Mouse (Mus musculus): Measurements from ENCODE around the gene Mapkbp1. TPM values are rescaled to one million over a fixed set of nuclear protein-coding genes. Genes with fewer than 3 reads are reported as not detected.

The Mapkbp1 gene
- total RNA-seq, 1 experiment from 2014 or later: 7.7 TPM

- 0 out of 4 replicates have a peak, but pooled peaks of 1 of the 2 experiments have one; percentile 8 for ATAC-seq (replicated peaks in 1 of 2; ENCODE audit: insufficient read depth in 1 of 2, low FRiP score in 2 of 2, low TSS enrichment in 1 of 2, low read depth in 1 of 2, poor library complexity in 2 of 2, severe bottlenecking in 2 of 2)
Measured at GRCm38 (mm10) chr2:120033726-120034125, 61.2 kb downstream of the Mapkbp1 start.

GRCm38 (mm10) chr2:120037744-120038143 is 65.2 kb downstream of the Mapkbp1 start:
- peak; percentile 50 to 55; a peak in 3 of 4 replicates for ATAC-seq (replicated peaks in 1 of 2; ENCODE audit: insufficient read depth in 1 of 2, low FRiP score in 2 of 2, low TSS enrichment in 1 of 2, low read depth in 1 of 2, poor library complexity in 2 of 2, severe bottlenecking in 2 of 2)

GRCm38 (mm10) chr2:120040991-120041390 is 68.5 kb downstream of the Mapkbp1 start:
- ATAC-seq (replicated peaks in 1 of 2; ENCODE audit: insufficient read depth in 1 of 2, low FRiP score in 2 of 2, low TSS enrichment in 1 of 2, low read depth in 1 of 2, poor library complexity in 2 of 2, severe bottlenecking in 2 of 2): no peak

- no peak; a peak in 1 of 4 replicates for ATAC-seq (replicated peaks in 1 of 2; ENCODE audit: insufficient read depth in 1 of 2, low FRiP score in 2 of 2, low TSS enrichment in 1 of 2, low read depth in 1 of 2, poor library complexity in 2 of 2, severe bottlenecking in 2 of 2)
Measured at GRCm38 (mm10) chr2:120044101-120044603, 71.7 kb downstream of the Mapkbp1 start.

GRCm38 (mm10) chr2:120044676-120045075 is 72.2 kb downstream of the Mapkbp1 start:
- ATAC-seq (replicated peaks in 1 of 2; ENCODE audit: insufficient read depth in 1 of 2, low FRiP score in 2 of 2, low TSS enrichment in 1 of 2, low read depth in 1 of 2, poor library complexity in 2 of 2, severe bottlenecking in 2 of 2): no peak

- ATAC-seq (replicated peaks in 1 of 2; ENCODE audit: insufficient read depth in 1 of 2, low FRiP score in 2 of 2, low TSS enrichment in 1 of 2, low read depth in 1 of 2, poor library complexity in 2 of 2, severe bottlenecking in 2 of 2): no peak
Measured at GRCm38 (mm10) chr2:120046486-120047310, 74.2 kb downstream of the Mapkbp1 start.

GRCm38 (mm10) chr2:120048173-120048572 is 75.7 kb downstream of the Mapkbp1 start:
- ATAC-seq (replicated peaks in 1 of 2; ENCODE audit: insufficient read depth in 1 of 2, low FRiP score in 2 of 2, low TSS enrichment in 1 of 2, low read depth in 1 of 2, poor library complexity in 2 of 2, severe bottlenecking in 2 of 2): no peak

- ATAC-seq (replicated peaks in 1 of 2; ENCODE audit: insufficient read depth in 1 of 2, low FRiP score in 2 of 2, low TSS enrichment in 1 of 2, low read depth in 1 of 2, poor library complexity in 2 of 2, severe bottlenecking in 2 of 2): peak in 1 of 2 experiments; percentile 46; a peak in 1 of 4 replicates
Measured at GRCm38 (mm10) chr2:120049632-120050274, 77.3 kb downstream of the Mapkbp1 start.

GRCm38 (mm10) chr2:120051405-120051804 is 78.9 kb downstream of the Mapkbp1 start:
- no peak for ATAC-seq (replicated peaks in 1 of 2; ENCODE audit: insufficient read depth in 1 of 2, low FRiP score in 2 of 2, low TSS enrichment in 1 of 2, low read depth in 1 of 2, poor library complexity in 2 of 2, severe bottlenecking in 2 of 2)

- ATAC-seq (replicated peaks in 1 of 2; ENCODE audit: insufficient read depth in 1 of 2, low FRiP score in 2 of 2, low TSS enrichment in 1 of 2, low read depth in 1 of 2, poor library complexity in 2 of 2, severe bottlenecking in 2 of 2): no peak
Measured at GRCm38 (mm10) chr2:120054771-120055552, 82.5 kb downstream of the Mapkbp1 start.

GRCm38 (mm10) chr2:120055923-120056322 is 83.4 kb downstream of the Mapkbp1 start:
- ATAC-seq (replicated peaks in 1 of 2; ENCODE audit: insufficient read depth in 1 of 2, low FRiP score in 2 of 2, low TSS enrichment in 1 of 2, low read depth in 1 of 2, poor library complexity in 2 of 2, severe bottlenecking in 2 of 2): no peak

GRCm38 (mm10) chr2:120058818-120059217 is 86.3 kb downstream of the Mapkbp1 start:
- ATAC-seq (replicated peaks in 1 of 2; ENCODE audit: insufficient read depth in 1 of 2, low FRiP score in 2 of 2, low TSS enrichment in 1 of 2, low read depth in 1 of 2, poor library complexity in 2 of 2, severe bottlenecking in 2 of 2): no peak

GRCm38 (mm10) chr2:120059466-120059865 is 87.0 kb downstream of the Mapkbp1 start:
- no peak for ATAC-seq (replicated peaks in 1 of 2; ENCODE audit: insufficient read depth in 1 of 2, low FRiP score in 2 of 2, low TSS enrichment in 1 of 2, low read depth in 1 of 2, poor library complexity in 2 of 2, severe bottlenecking in 2 of 2)

GRCm38 (mm10) chr2:120060190-120060589 is 87.7 kb downstream of the Mapkbp1 start:
- ATAC-seq (replicated peaks in 1 of 2; ENCODE audit: insufficient read depth in 1 of 2, low FRiP score in 2 of 2, low TSS enrichment in 1 of 2, low read depth in 1 of 2, poor library complexity in 2 of 2, severe bottlenecking in 2 of 2): no peak

- ATAC-seq (replicated peaks in 1 of 2; ENCODE audit: insufficient read depth in 1 of 2, low FRiP score in 2 of 2, low TSS enrichment in 1 of 2, low read depth in 1 of 2, poor library complexity in 2 of 2, severe bottlenecking in 2 of 2): no peak
Measured at GRCm38 (mm10) chr2:120060651-120061050, 88.2 kb downstream of the Mapkbp1 start.

- ATAC-seq (replicated peaks in 1 of 2; ENCODE audit: insufficient read depth in 1 of 2, low FRiP score in 2 of 2, low TSS enrichment in 1 of 2, low read depth in 1 of 2, poor library complexity in 2 of 2, severe bottlenecking in 2 of 2): no peak
Measured at GRCm38 (mm10) chr2:120062248-120062647, 89.7 kb downstream of the Mapkbp1 start.

- ATAC-seq (replicated peaks in 1 of 2; ENCODE audit: insufficient read depth in 1 of 2, low FRiP score in 2 of 2, low TSS enrichment in 1 of 2, low read depth in 1 of 2, poor library complexity in 2 of 2, severe bottlenecking in 2 of 2): no peak
Measured at GRCm38 (mm10) chr2:120064639-120065038, 92.1 kb downstream of the Mapkbp1 start.

GRCm38 (mm10) chr2:120065243-120065642 is 92.7 kb downstream of the Mapkbp1 start:
- ATAC-seq (replicated peaks in 1 of 2; ENCODE audit: insufficient read depth in 1 of 2, low FRiP score in 2 of 2, low TSS enrichment in 1 of 2, low read depth in 1 of 2, poor library complexity in 2 of 2, severe bottlenecking in 2 of 2): no peak
